Mouse (Mus musculus): ENCODE data around the gene Zfp664. TPM values are rescaled to one million over a fixed set of nuclear protein-coding genes. Genes with fewer than 3 reads are reported as not detected.

Zfp664 gene
- polyA plus RNA-seq, 1 experiment from 2014 or later = 79.5 TPM

- 85% methylated on average over 3 of the region's 3 CpGs for WGBS
- Histone ChIP-seq H3K9ac (replicated peaks; ENCODE audit: low read depth) (no peak overlapping the region), H3K9me3 (ENCODE audit: low read length) (no peaks in the 10 kb centered on the region), H3K27me3 (replicated peaks; ENCODE audit: insufficient read depth, low read length) (no peaks in the 10 kb centered on the region), H3K36me3 (ENCODE audit: insufficient read depth, low read length) (no peaks in the 10 kb centered on the region), H3K4me1 (ENCODE audit: insufficient read depth, low read depth, low read length) (no peaks in the 10 kb centered on the region; the same call in 1 of the 2 replicates), H3K27ac (ENCODE audit: low read length) (no peak overlapping the region), H3K4me2 (replicated peaks; ENCODE audit: low read depth, low read length) (no peak overlapping the region), H3K4me3 (ENCODE audit: low read depth, low read length) (no peak overlapping the region)
- no peak for DNase-seq (ENCODE audit: low spot score)
- TF ChIP-seq CTCF (IDR thresholded peaks at IDR 0.05) (no peak), EP300 (IDR thresholded peaks at IDR 0.05) (no peak)
- ATAC-seq = no peak
These were observed 13.5 kb upstream of the Zfp664 start for GRCm38 (mm10) chr5:124848994-124849393.

GRCm38 (mm10) chr5:124851572-124851971 is 10.9 kb upstream of the Zfp664 start:
- Histone ChIP-seq H3K9ac (replicated peaks; ENCODE audit: low read depth) (no peak overlapping the region), H3K36me3 (ENCODE audit: insufficient read depth, low read length) (no peaks in the 10 kb centered on the region), H3K9me3 (ENCODE audit: low read length) (no peaks in the 10 kb centered on the region), H3K4me3 (ENCODE audit: low read depth, low read length) (no peak overlapping the region), H3K4me1 (ENCODE audit: insufficient read depth, low read depth, low read length) (no peaks in the 10 kb centered on the region; the same call in 1 of the 2 replicates), H3K27ac (ENCODE audit: low read length) (no peak overlapping the region), H3K4me2 (replicated peaks; ENCODE audit: low read depth, low read length) (no peak overlapping the region), H3K27me3 (replicated peaks; ENCODE audit: insufficient read depth, low read length) (no peaks in the 10 kb centered on the region)
- ATAC-seq (peak; percentile 89), DNase-seq (ENCODE audit: low spot score) (peak; percentile 39)
- TF ChIP-seq EP300 (IDR thresholded peaks at IDR 0.05) = no peak
- TF ChIP-seq CTCF (IDR thresholded peaks at IDR 0.05) = no peak
- 44% methylated on average over 4 of the region's 4 CpGs for WGBS

- Histone ChIP-seq H3K9ac (replicated peaks; ENCODE audit: low read depth) (no peak overlapping the region), H3K36me3 (ENCODE audit: insufficient read depth, low read length) (no peaks in the 10 kb centered on the region), H3K4me3 (ENCODE audit: low read depth, low read length) (no peak overlapping the region), H3K27ac (ENCODE audit: low read length) (peak overlapping the region; percentile 20; the same call in 1 of the 2 replicates), H3K4me1 (ENCODE audit: insufficient read depth, low read depth, low read length) (no peaks in the 10 kb centered on the region; the same call in 1 of the 2 replicates), H3K27me3 (replicated peaks; ENCODE audit: insufficient read depth, low read length) (no peaks in the 10 kb centered on the region), H3K4me2 (replicated peaks; ENCODE audit: low read depth, low read length) (no peak overlapping the region), H3K9me3 (ENCODE audit: low read length) (no peaks in the 10 kb centered on the region)
- 14% methylated on average over 2 of the region's 2 CpGs for WGBS
- no peak for TF ChIP-seq CTCF (IDR thresholded peaks at IDR 0.05)
- no peak for TF ChIP-seq EP300 (IDR thresholded peaks at IDR 0.05)
- DNase-seq (ENCODE audit: low spot score) (peak; percentile 38), ATAC-seq (peak; percentile 88)
These were observed 10.2 kb upstream of the Zfp664 start for GRCm38 (mm10) chr5:124852294-124852693.

GRCm38 (mm10) chr5:124853079-124853478 is 9.4 kb upstream of the Zfp664 start:
- Histone ChIP-seq H3K4me1 (ENCODE audit: insufficient read depth, low read depth, low read length) (no peaks in the 10 kb centered on the region; the same call in 1 of the 2 replicates), H3K36me3 (ENCODE audit: insufficient read depth, low read length) (no peaks in the 10 kb centered on the region), H3K27me3 (replicated peaks; ENCODE audit: insufficient read depth, low read length) (no peaks in the 10 kb centered on the region), H3K4me3 (ENCODE audit: low read depth, low read length) (no peak overlapping the region), H3K27ac (ENCODE audit: low read length) (0 out of 2 replicates have a peak overlapping the region, but pooled peaks have one; percentile 0), H3K4me2 (replicated peaks; ENCODE audit: low read depth, low read length) (no peak overlapping the region), H3K9me3 (ENCODE audit: low read length) (no peaks in the 10 kb centered on the region), H3K9ac (replicated peaks; ENCODE audit: low read depth) (no peak overlapping the region)
- DNase-seq (ENCODE audit: low spot score) = peak; percentile 30
- 58% methylated on average over 2 of the region's 2 CpGs for WGBS
- peak; percentile 42; the same call in 1 of the 2 replicates for ATAC-seq
- TF ChIP-seq EP300 (IDR thresholded peaks at IDR 0.05) (no peak), CTCF (IDR thresholded peaks at IDR 0.05) (no peak)

GRCm38 (mm10) chr5:124854202-124854601 is 8.3 kb upstream of the Zfp664 start:
- no peak for TF ChIP-seq CTCF (IDR thresholded peaks at IDR 0.05)
- no peak for TF ChIP-seq EP300 (IDR thresholded peaks at IDR 0.05)
- Histone ChIP-seq H3K9ac (replicated peaks; ENCODE audit: low read depth) (no peak overlapping the region), H3K4me2 (replicated peaks; ENCODE audit: low read depth, low read length) (no peak overlapping the region), H3K27me3 (replicated peaks; ENCODE audit: insufficient read depth, low read length) (no peaks in the 10 kb centered on the region), H3K4me1 (ENCODE audit: insufficient read depth, low read depth, low read length) (no peaks in the 10 kb centered on the region; the same call in 1 of the 2 replicates), H3K4me3 (ENCODE audit: low read depth, low read length) (no peak overlapping the region), H3K9me3 (ENCODE audit: low read length) (no peaks in the 10 kb centered on the region), H3K27ac (ENCODE audit: low read length) (no peak overlapping the region), H3K36me3 (ENCODE audit: insufficient read depth, low read length) (no peaks in the 10 kb centered on the region)
- 85% methylated on average over 4 of the region's 4 CpGs for WGBS
- no peak for ATAC-seq
- DNase-seq (ENCODE audit: low spot score) = no peak

GRCm38 (mm10) chr5:124860013-124860412 is 2.5 kb upstream of the Zfp664 start:
- peaks cover 12% of the 10 kb centered on the region for H3K27me3 ChIP-seq (replicated peaks; ENCODE audit: insufficient read depth, low read length)
- peak; percentile 58 for DNase-seq (ENCODE audit: low spot score)
- no peak overlapping the region for H3K4me3 ChIP-seq (ENCODE audit: low read depth, low read length)
- no peak for TF ChIP-seq EP300 (IDR thresholded peaks at IDR 0.05)
- peak; percentile 78 for TF ChIP-seq CTCF (IDR thresholded peaks at IDR 0.05)
- H3K4me2 ChIP-seq (replicated peaks; ENCODE audit: low read depth, low read length) = no peak overlapping the region
- no peak overlapping the region for H3K9ac ChIP-seq (replicated peaks; ENCODE audit: low read depth)
- no peaks in the 10 kb centered on the region for H3K36me3 ChIP-seq (ENCODE audit: insufficient read depth, low read length)
- 25% methylated on average over 5 of the region's 5 CpGs for WGBS
- H3K27ac ChIP-seq (ENCODE audit: low read length) = no peak overlapping the region
- H3K4me1 ChIP-seq (ENCODE audit: insufficient read depth, low read depth, low read length) = 0 out of 2 replicates have a peak, but pooled peaks cover 7% of the 10 kb centered on the region
- no peaks in the 10 kb centered on the region for H3K9me3 ChIP-seq (ENCODE audit: low read length)
- ATAC-seq = no peak
